Mouse (Mus musculus) midbrain, embryonic 12.5 days (tissue): ENCODE measurements at regions not wholly inside any gene's neighbourhood (a gene's known extent, or its start where the extent isn't known, plus 50 kb on each side); places are given as distances from the start of the nearest gene placed in this dataset.

Experiments used
- ATAC-seq: fragments of 200-750 bp; cut with Nextera tagmentation; 2 replicates; pipeline ENCODE4 v1.8.0; 2017; ENCODE audit warnings: low read depth, moderate TSS enrichment, moderate library complexity; ENCODE audit not compliant: low FRiP score
- H3K27ac ChIP-seq: fragments of 300-500 bp; sonication (generic); replicated peaks from 2 replicates; pipeline ENCODE4 v1.5.1; 2016; ENCODE audit warnings: mild to moderate bottlenecking
- H3K27me3 ChIP-seq: fragments of 300-500 bp; sonication (generic); 2 replicates; pipeline ENCODE4 v1.6.1; 2016; ENCODE audit warnings: mild to moderate bottlenecking
- H3K36me3 ChIP-seq: fragments of 300-500 bp; sonication (generic); 2 replicates; pipeline ENCODE4 v1.6.1; 2016
- H3K4me1 ChIP-seq: fragments of 300-500 bp; sonication (generic); 2 replicates; pipeline ENCODE4 v1.6.1; 2016
- H3K4me2 ChIP-seq: fragments of 300-500 bp; sonication (generic); replicated peaks from 2 replicates; pipeline ENCODE4 v1.6.1; 2016; ENCODE audit warnings: mild to moderate bottlenecking, moderate library complexity
- H3K4me3 ChIP-seq: fragments of 300-500 bp; sonication (generic); 2 replicates; pipeline ENCODE4 v1.5.1; 2016; ENCODE audit warnings: mild to moderate bottlenecking
- H3K9ac ChIP-seq: fragments of 300-500 bp; sonication (generic); replicated peaks from 2 replicates; pipeline ENCODE4 v1.6.1; 2016; ENCODE audit warnings: mild to moderate bottlenecking, moderate library complexity
- H3K9me3 ChIP-seq: fragments of 300-500 bp; sonication (generic); 2 replicates; pipeline ENCODE4 v1.6.1; 2016; ENCODE audit warnings: mild to moderate bottlenecking
- WGBS: fragments of 180-500 bp; shearing (Covaris S2); methylation state at CpG from one replicate; pipeline ENCODE4 v1.1.7; 2016; 5-methylcytosine and 5-hydroxymethylcytosine counted together

GRCm38 (mm10) chr3:102354771-102355170 lies 114.9 kb upstream of the Ngf start:
- H3K4me1 ChIP-seq = no peaks in the 10 kb centered on the region
- 67% methylated on average over 2 of the region's 2 CpGs for WGBS

GRCm38 (mm10) chr3:102353277-102353900 lies 116.3 kb upstream of the Ngf start:
- H3K9ac ChIP-seq = no peak overlapping the region
- no peaks in the 10 kb centered on the region for H3K4me1 ChIP-seq
- no peaks in the 10 kb centered on the region for H3K36me3 ChIP-seq
- H3K4me2 ChIP-seq = no peak overlapping the region
- H3K9me3 ChIP-seq = no peaks in the 10 kb centered on the region
- ATAC-seq = peak; percentile 95
- 33% methylated on average over 6 of the region's 6 CpGs for WGBS
- H3K4me3 ChIP-seq = no peak overlapping the region
- no peak overlapping the region for H3K27ac ChIP-seq
- peaks cover 79% of the 10 kb centered on the region for H3K27me3 ChIP-seq

More at GRCm38 (mm10) chr3:102354771-102355170, 114.9 kb upstream of the Ngf start:
- no peak for ATAC-seq
- Histone ChIP-seq H3K9ac (no peak overlapping the region), H3K4me2 (no peak overlapping the region), H3K36me3 (no peaks in the 10 kb centered on the region), H3K27me3 (peaks cover 82% of the 10 kb centered on the region), H3K4me3 (no peak overlapping the region), H3K27ac (no peak overlapping the region), H3K9me3 (no peaks in the 10 kb centered on the region)

GRCm38 (mm10) chr3:102346077-102346476 lies 123.6 kb upstream of the Ngf start:
- Histone ChIP-seq H3K27ac (no peak overlapping the region), H3K27me3 (peaks cover 90% of the 10 kb centered on the region)

GRCm38 (mm10) chr3:102345291-102345690 lies 124.4 kb upstream of the Ngf start:
- no peaks in the 10 kb centered on the region for H3K36me3 ChIP-seq
- no peak overlapping the region for H3K4me3 ChIP-seq
- 82% methylated on average over 5 of the region's 5 CpGs for WGBS
- ATAC-seq = no peak
- no peak overlapping the region for H3K9ac ChIP-seq
- H3K27me3 ChIP-seq = peaks cover 90% of the 10 kb centered on the region
- no peaks in the 10 kb centered on the region for H3K4me1 ChIP-seq
- no peak overlapping the region for H3K27ac ChIP-seq
- H3K4me2 ChIP-seq = no peak overlapping the region
- no peaks in the 10 kb centered on the region for H3K9me3 ChIP-seq

More at GRCm38 (mm10) chr3:102346077-102346476, 123.6 kb upstream of the Ngf start:
- WGBS = 77% methylated on average over 3 of the region's 3 CpGs
- no peak overlapping the region for H3K4me3 ChIP-seq
- no peak overlapping the region for H3K9ac ChIP-seq
- no peak overlapping the region for H3K4me2 ChIP-seq
- no peaks in the 10 kb centered on the region for H3K36me3 ChIP-seq
- no peaks in the 10 kb centered on the region for H3K4me1 ChIP-seq
- H3K9me3 ChIP-seq = no peaks in the 10 kb centered on the region
- no peak for ATAC-seq

- Histone ChIP-seq H3K4me3 (no peak overlapping the region), H3K9ac (no peak overlapping the region), H3K36me3 (no peaks in the 10 kb centered on the region), H3K9me3 (no peaks in the 10 kb centered on the region), H3K4me2 (no peak overlapping the region), H3K27me3 (peaks cover 93% of the 10 kb centered on the region), H3K4me1 (no peaks in the 10 kb centered on the region), H3K27ac (no peak overlapping the region)
- ATAC-seq = no peak
- WGBS = 63% methylated on average over 5 of the region's 5 CpGs
These were observed 129.0 kb upstream of the Ngf start for GRCm38 (mm10) chr3:102340731-102341130.

- Histone ChIP-seq H3K27me3 (peaks cover 88% of the 10 kb centered on the region), H3K9me3 (no peaks in the 10 kb centered on the region), H3K27ac (no peak overlapping the region), H3K4me3 (no peak overlapping the region), H3K36me3 (no peaks in the 10 kb centered on the region), H3K9ac (no peak overlapping the region), H3K4me1 (no peaks in the 10 kb centered on the region), H3K4me2 (no peak overlapping the region)
- 88% methylated on average over 8 of the region's 8 CpGs for WGBS
- no peak for ATAC-seq
These were observed 131.8 kb upstream of the Ngf start for GRCm38 (mm10) chr3:102337881-102338280.

- H3K9ac ChIP-seq = no peak overlapping the region
- H3K4me2 ChIP-seq = no peak overlapping the region
- H3K9me3 ChIP-seq = no peaks in the 10 kb centered on the region
- no peaks in the 10 kb centered on the region for H3K36me3 ChIP-seq
- 75% methylated on average over 2 of the region's 2 CpGs for WGBS
- peaks cover 88% of the 10 kb centered on the region for H3K27me3 ChIP-seq
- no peak overlapping the region for H3K27ac ChIP-seq
- H3K4me1 ChIP-seq = no peaks in the 10 kb centered on the region
- H3K4me3 ChIP-seq = no peak overlapping the region
- ATAC-seq = no peak
These were observed 131.7 kb upstream of the Vangl1 start for GRCm38 (mm10) chr3:102336184-102336583.

- H3K27me3 ChIP-seq = peaks cover 86% of the 10 kb centered on the region
- WGBS = 82% methylated on average over 3 of the region's 3 CpGs
- no peak for ATAC-seq
These were observed 130.7 kb upstream of the Vangl1 start for GRCm38 (mm10) chr3:102335146-102335545.

GRCm38 (mm10) chr3:102332221-102332620 lies 127.7 kb upstream of the Vangl1 start:
- no peaks in the 10 kb centered on the region for H3K36me3 ChIP-seq
- no peak overlapping the region for H3K9ac ChIP-seq
- no peak overlapping the region for H3K4me3 ChIP-seq
- 73% methylated on average over 3 of the region's 3 CpGs for WGBS
- H3K4me2 ChIP-seq = no peak overlapping the region
- H3K4me1 ChIP-seq = no peaks in the 10 kb centered on the region
- no peaks in the 10 kb centered on the region for H3K9me3 ChIP-seq
- H3K27ac ChIP-seq = no peak overlapping the region
- no peak for ATAC-seq
- H3K27me3 ChIP-seq = peaks cover 59% of the 10 kb centered on the region

More at GRCm38 (mm10) chr3:102335146-102335545, 130.7 kb upstream of the Vangl1 start:
- no peaks in the 10 kb centered on the region for H3K36me3 ChIP-seq
- H3K27ac ChIP-seq = no peak overlapping the region
- no peak overlapping the region for H3K4me2 ChIP-seq
- no peaks in the 10 kb centered on the region for H3K9me3 ChIP-seq
- no peak overlapping the region for H3K9ac ChIP-seq
- H3K4me1 ChIP-seq = no peaks in the 10 kb centered on the region
- no peak overlapping the region for H3K4me3 ChIP-seq

- no peak overlapping the region for H3K4me3 ChIP-seq
- H3K36me3 ChIP-seq = no peaks in the 10 kb centered on the region
- ATAC-seq = no peak
- H3K27ac ChIP-seq = no peak overlapping the region
- H3K4me1 ChIP-seq = peaks cover 3% of the 10 kb centered on the region; the same call in 1 of the 2 replicates
- no peaks in the 10 kb centered on the region for H3K27me3 ChIP-seq
- WGBS = 85% methylated on average over 3 of the region's 3 CpGs
- no peak overlapping the region for H3K9ac ChIP-seq
- H3K9me3 ChIP-seq = no peaks in the 10 kb centered on the region
- H3K4me2 ChIP-seq = no peak overlapping the region
These were observed 114.8 kb upstream of the Vangl1 start for GRCm38 (mm10) chr3:102319331-102319730.

- Histone ChIP-seq H3K4me2 (no peak overlapping the region), H3K36me3 (no peaks in the 10 kb centered on the region), H3K4me1 (peaks cover 3% of the 10 kb centered on the region; the same call in 1 of the 2 replicates), H3K27ac (no peak overlapping the region), H3K9me3 (no peaks in the 10 kb centered on the region), H3K27me3 (0 out of 2 replicates have a peak, but pooled peaks cover 3% of the 10 kb centered on the region), H3K9ac (no peak overlapping the region), H3K4me3 (no peak overlapping the region)
- no peak for ATAC-seq
- WGBS = 75% methylated on average over 3 of the region's 3 CpGs
These were observed 111.7 kb upstream of the Vangl1 start for GRCm38 (mm10) chr3:102316151-102316550.

GRCm38 (mm10) chr3:102311482-102312225 lies 107.2 kb upstream of the Vangl1 start:
- Histone ChIP-seq H3K9ac (no peak overlapping the region), H3K27me3 (peaks cover 12% of the 10 kb centered on the region; the same call in 1 of the 2 replicates), H3K4me1 (peaks cover 2% of the 10 kb centered on the region; the same call in 1 of the 2 replicates), H3K4me3 (no peak overlapping the region), H3K4me2 (no peak overlapping the region), H3K36me3 (no peaks in the 10 kb centered on the region), H3K9me3 (no peaks in the 10 kb centered on the region), H3K27ac (no peak overlapping the region)
- 82% methylated on average over 15 of the region's 15 CpGs for WGBS
- ATAC-seq = no peak
